Mouse (Mus musculus): ENCODE data around the gene 4930579F01Rik. TPM values are rescaled to one million over a fixed set of nuclear protein-coding genes. Genes with fewer than 3 reads are reported as not detected.

The 4930579F01Rik gene
- polyA plus RNA-seq, 1 experiment from 2014 or later, result 0.12 TPM

DNA sequence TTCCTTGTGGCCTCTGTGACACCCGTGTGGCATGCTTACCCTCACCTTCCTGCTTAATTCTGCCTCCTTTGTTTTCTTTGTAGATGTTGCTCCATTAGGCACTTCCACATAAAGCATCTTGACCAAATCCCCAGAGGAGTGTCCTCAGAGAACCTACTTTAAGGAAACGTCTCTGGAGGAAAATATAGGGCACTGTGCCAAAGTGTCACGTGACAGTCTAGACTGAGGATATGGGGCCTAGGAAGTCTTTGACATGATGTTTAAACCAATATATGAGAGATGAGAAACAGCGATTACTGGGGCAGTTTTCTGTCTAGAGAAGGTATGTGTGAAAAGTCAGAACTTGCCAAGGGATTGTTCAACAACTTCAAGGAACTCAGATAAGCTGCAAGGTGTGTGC, 8.3 kb downstream of the 4930579F01Rik start:
- Histone ChIP-seq H3K4me2 (replicated peaks; ENCODE audit: low read depth, low read length) (no peak overlapping the region), H3K4me1 (ENCODE audit: control insufficient read depth, insufficient read depth, low read length) (no peaks in the 10 kb centered on the region), H3K4me3 (ENCODE audit: low read length) (no peak overlapping the region), H3K27ac (ENCODE audit: low read depth, low read length) (no peak overlapping the region), H3K9ac (ENCODE audit: low read depth, low read length) (no peak overlapping the region), H3K27me3 (ENCODE audit: control insufficient read depth, insufficient read depth, low read length) (no peaks in the 10 kb centered on the region), H3K9me3 (ENCODE audit: control insufficient read depth, low read length) (no peaks in the 10 kb centered on the region), H3K36me3 (ENCODE audit: control insufficient read depth, insufficient read depth, low read length) (no peaks in the 10 kb centered on the region)
- no peak for ATAC-seq (ENCODE audit: low FRiP score, low TSS enrichment)
- 60% methylated on average over 4 of the region's 4 CpGs for WGBS

DNA sequence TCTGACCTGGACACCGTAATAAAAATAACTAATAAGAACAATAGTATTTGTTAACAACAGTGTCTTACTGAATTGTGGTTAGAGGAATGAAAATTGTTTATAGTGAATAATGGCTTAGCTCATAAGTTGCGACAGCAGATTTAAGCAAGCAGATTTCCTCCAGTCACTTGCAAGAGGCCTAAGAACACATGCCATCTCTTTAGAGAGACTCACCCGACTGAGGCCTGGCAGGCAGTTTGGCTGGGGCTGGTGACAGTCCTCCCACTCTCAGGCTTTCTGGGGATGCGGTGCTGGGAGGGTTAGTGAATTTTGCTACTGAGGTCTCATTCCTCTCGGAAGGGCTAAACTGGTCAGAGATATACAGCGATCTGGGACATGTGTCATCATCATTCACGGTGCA, 10.3 kb downstream of the 4930579F01Rik start:
- Histone ChIP-seq H3K27me3 (ENCODE audit: control insufficient read depth, insufficient read depth, low read length) (no peaks in the 10 kb centered on the region), H3K27ac (ENCODE audit: low read depth, low read length) (no peak overlapping the region)
- WGBS, result 88% methylated on average over 7 of the region's 7 CpGs

GRCm38 (mm10) chr3:138182019-138182418, 11.6 kb downstream of the 4930579F01Rik start:
- ATAC-seq (ENCODE audit: low FRiP score, low TSS enrichment), result no peak
- WGBS, result 87% methylated on average over 2 of the region's 2 CpGs
- H3K27me3 ChIP-seq (ENCODE audit: control insufficient read depth, insufficient read depth, low read length), result no peaks in the 10 kb centered on the region

More for the DNA sequence above, 10.3 kb downstream of the 4930579F01Rik start:
- Histone ChIP-seq H3K36me3 (ENCODE audit: control insufficient read depth, insufficient read depth, low read length) (no peaks in the 10 kb centered on the region), H3K4me1 (ENCODE audit: control insufficient read depth, insufficient read depth, low read length) (no peaks in the 10 kb centered on the region), H3K9ac (ENCODE audit: low read depth, low read length) (no peak overlapping the region), H3K4me3 (ENCODE audit: low read length) (no peak overlapping the region), H3K4me2 (replicated peaks; ENCODE audit: low read depth, low read length) (no peak overlapping the region), H3K9me3 (ENCODE audit: control insufficient read depth, low read length) (no peaks in the 10 kb centered on the region)
- ATAC-seq (ENCODE audit: low FRiP score, low TSS enrichment), result no peak

DNA sequence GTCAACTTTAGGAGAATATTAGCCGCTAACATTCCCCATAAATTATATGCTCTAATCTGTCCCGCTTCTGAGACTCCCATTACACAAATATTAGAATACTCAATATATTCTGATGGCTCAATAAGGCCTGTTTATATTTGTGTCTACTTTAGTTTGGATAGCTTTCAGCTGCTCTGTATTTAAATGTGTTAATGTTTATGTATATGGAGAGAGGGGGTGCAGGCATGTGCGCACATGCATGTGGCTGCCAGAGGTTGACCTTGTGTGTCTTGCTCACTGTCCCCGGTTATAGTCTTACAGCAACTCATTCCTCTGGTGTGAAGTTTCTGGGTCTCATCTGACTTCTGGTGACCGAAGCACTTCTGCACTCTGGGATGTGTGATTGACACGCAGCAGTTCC, 18.1 kb downstream of the 4930579F01Rik start:
- 52% methylated on average over 6 of the region's 6 CpGs for WGBS
- no peak overlapping the region for H3K4me2 ChIP-seq (replicated peaks; ENCODE audit: low read depth, low read length)
- no peaks in the 10 kb centered on the region for H3K27me3 ChIP-seq (ENCODE audit: control insufficient read depth, insufficient read depth, low read length)
- no peak overlapping the region for H3K27ac ChIP-seq (ENCODE audit: low read depth, low read length)
- H3K4me1 ChIP-seq (ENCODE audit: control insufficient read depth, insufficient read depth, low read length), result no peaks in the 10 kb centered on the region; the same call in 1 of the 2 replicates
- no peak overlapping the region for H3K9ac ChIP-seq (ENCODE audit: low read depth, low read length)
- ATAC-seq (ENCODE audit: low FRiP score, low TSS enrichment), result peak; percentile 60; the same call in 1 of the 2 replicates
- H3K9me3 ChIP-seq (ENCODE audit: control insufficient read depth, low read length), result peaks cover 3% of the 10 kb centered on the region
- no peaks in the 10 kb centered on the region for H3K36me3 ChIP-seq (ENCODE audit: control insufficient read depth, insufficient read depth, low read length)
- H3K4me3 ChIP-seq (ENCODE audit: low read length), result no peak overlapping the region

More at GRCm38 (mm10) chr3:138182019-138182418, 11.6 kb downstream of the 4930579F01Rik start:
- no peak overlapping the region for H3K9ac ChIP-seq (ENCODE audit: low read depth, low read length)
- H3K4me2 ChIP-seq (replicated peaks; ENCODE audit: low read depth, low read length), result no peak overlapping the region
- no peak overlapping the region for H3K4me3 ChIP-seq (ENCODE audit: low read length)
- H3K4me1 ChIP-seq (ENCODE audit: control insufficient read depth, insufficient read depth, low read length), result no peaks in the 10 kb centered on the region
- no peaks in the 10 kb centered on the region for H3K9me3 ChIP-seq (ENCODE audit: control insufficient read depth, low read length)
- H3K36me3 ChIP-seq (ENCODE audit: control insufficient read depth, insufficient read depth, low read length), result no peaks in the 10 kb centered on the region
- no peak overlapping the region for H3K27ac ChIP-seq (ENCODE audit: low read depth, low read length)

DNA sequence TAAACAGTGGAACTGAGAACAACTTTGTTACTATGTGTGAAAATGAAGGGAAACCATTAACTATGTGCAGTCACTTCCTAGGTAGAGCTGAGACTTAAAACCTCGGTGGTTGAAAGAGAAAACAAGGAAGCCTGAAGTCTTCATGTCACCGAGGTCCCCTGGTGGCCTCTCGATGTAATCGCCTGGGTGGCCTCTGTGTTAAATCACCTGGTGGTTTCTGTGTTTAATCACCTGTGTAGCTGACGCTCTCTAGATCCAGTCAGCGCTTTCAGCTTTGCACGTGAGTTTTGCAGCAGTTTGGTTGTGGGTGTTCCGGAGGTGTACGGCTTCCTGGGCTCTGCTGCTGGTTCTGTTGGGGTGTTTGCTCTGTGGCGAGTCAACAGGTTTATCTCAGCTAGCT, 20.3 kb downstream of the 4930579F01Rik start:
- 74% methylated on average over 10 of the region's 10 CpGs for WGBS
- Histone ChIP-seq H3K27ac (ENCODE audit: low read depth, low read length) (no peak overlapping the region), H3K4me1 (ENCODE audit: control insufficient read depth, insufficient read depth, low read length) (no peaks in the 10 kb centered on the region; the same call in 1 of the 2 replicates), H3K9me3 (ENCODE audit: control insufficient read depth, low read length) (peaks cover 3% of the 10 kb centered on the region), H3K27me3 (ENCODE audit: control insufficient read depth, insufficient read depth, low read length) (no peaks in the 10 kb centered on the region), H3K9ac (ENCODE audit: low read depth, low read length) (no peak overlapping the region), H3K4me2 (replicated peaks; ENCODE audit: low read depth, low read length) (no peak overlapping the region), H3K4me3 (ENCODE audit: low read length) (no peak overlapping the region), H3K36me3 (ENCODE audit: control insufficient read depth, insufficient read depth, low read length) (no peaks in the 10 kb centered on the region)
- no peak for ATAC-seq (ENCODE audit: low FRiP score, low TSS enrichment)

- no peaks in the 10 kb centered on the region for H3K4me1 ChIP-seq (ENCODE audit: control insufficient read depth, insufficient read depth, low read length)
- H3K4me2 ChIP-seq (replicated peaks; ENCODE audit: low read depth, low read length), result no peak overlapping the region
- no peaks in the 10 kb centered on the region for H3K27me3 ChIP-seq (ENCODE audit: control insufficient read depth, insufficient read depth, low read length)
- no peak overlapping the region for H3K27ac ChIP-seq (ENCODE audit: low read depth, low read length)
- no peak overlapping the region for H3K4me3 ChIP-seq (ENCODE audit: low read length)
- WGBS, result 68% methylated on average over 4 of the region's 4 CpGs
- ATAC-seq (ENCODE audit: low FRiP score, low TSS enrichment), result no peak
- no peak overlapping the region for H3K9ac ChIP-seq (ENCODE audit: low read depth, low read length)
- H3K36me3 ChIP-seq (ENCODE audit: control insufficient read depth, insufficient read depth, low read length), result peaks cover 2% of the 10 kb centered on the region; the same call in 1 of the 2 replicates
- H3K9me3 ChIP-seq (ENCODE audit: control insufficient read depth, low read length), result no peaks in the 10 kb centered on the region
Measured at GRCm38 (mm10) chr3:138162553-138163183, 31.0 kb downstream of the 4930579F01Rik start.

- H3K4me1 ChIP-seq (ENCODE audit: control insufficient read depth, insufficient read depth, low read length), result no peaks in the 10 kb centered on the region
- peaks cover 3% of the 10 kb centered on the region; the same call in 1 of the 2 replicates for H3K36me3 ChIP-seq (ENCODE audit: control insufficient read depth, insufficient read depth, low read length)
- H3K4me3 ChIP-seq (ENCODE audit: low read length), result no peak overlapping the region
- H3K27ac ChIP-seq (ENCODE audit: low read depth, low read length), result no peak overlapping the region
- WGBS, result 84% methylated on average over 10 of the region's 10 CpGs
- H3K9ac ChIP-seq (ENCODE audit: low read depth, low read length), result no peak overlapping the region
- no peaks in the 10 kb centered on the region for H3K27me3 ChIP-seq (ENCODE audit: control insufficient read depth, insufficient read depth, low read length)
- H3K4me2 ChIP-seq (replicated peaks; ENCODE audit: low read depth, low read length), result no peak overlapping the region
- H3K9me3 ChIP-seq (ENCODE audit: control insufficient read depth, low read length), result no peaks in the 10 kb centered on the region
- ATAC-seq (ENCODE audit: low FRiP score, low TSS enrichment), result no peak
Measured at GRCm38 (mm10) chr3:138161623-138162022, 32.0 kb downstream of the 4930579F01Rik start.

GRCm38 (mm10) chr3:138156651-138157050, 37.0 kb downstream of the 4930579F01Rik start:
- Histone ChIP-seq H3K36me3 (ENCODE audit: control insufficient read depth, insufficient read depth, low read length) (peaks cover 11% of the 10 kb centered on the region), H3K4me1 (ENCODE audit: control insufficient read depth, insufficient read depth, low read length) (no peaks in the 10 kb centered on the region), H3K27me3 (ENCODE audit: control insufficient read depth, insufficient read depth, low read length) (no peaks in the 10 kb centered on the region), H3K27ac (ENCODE audit: low read depth, low read length) (no peak overlapping the region), H3K9ac (ENCODE audit: low read depth, low read length) (no peak overlapping the region), H3K4me2 (replicated peaks; ENCODE audit: low read depth, low read length) (no peak overlapping the region), H3K9me3 (ENCODE audit: control insufficient read depth, low read length) (no peaks in the 10 kb centered on the region), H3K4me3 (ENCODE audit: low read length) (no peak overlapping the region)
- ATAC-seq (ENCODE audit: low FRiP score, low TSS enrichment), result no peak
- WGBS, result 53% methylated on average over 10 of the region's 10 CpGs

DNA sequence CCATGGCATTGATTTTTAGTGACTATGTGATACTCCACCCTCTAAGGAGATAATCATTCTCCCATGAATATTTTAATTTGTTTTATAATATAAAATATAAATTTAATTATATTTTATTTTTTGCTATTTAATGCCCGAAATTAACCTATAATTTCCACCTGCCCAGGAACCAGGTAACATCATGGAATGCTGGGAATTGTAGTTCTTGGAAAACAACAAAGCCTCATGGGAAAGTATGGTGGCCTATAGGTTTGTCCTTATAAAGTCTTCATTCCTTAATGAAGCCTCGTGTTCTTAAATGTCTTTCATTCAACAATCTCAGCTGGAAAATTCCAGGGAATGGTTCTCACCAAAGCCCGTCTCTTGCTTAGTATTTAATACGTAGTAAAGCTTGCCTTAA, 38.6 kb downstream of the 4930579F01Rik start:
- ATAC-seq (ENCODE audit: low FRiP score, low TSS enrichment), result no peak
- no peaks in the 10 kb centered on the region for H3K9me3 ChIP-seq (ENCODE audit: control insufficient read depth, low read length)
- no peak overlapping the region for H3K27ac ChIP-seq (ENCODE audit: low read depth, low read length)
- H3K4me3 ChIP-seq (ENCODE audit: low read length), result no peak overlapping the region
- H3K27me3 ChIP-seq (ENCODE audit: control insufficient read depth, insufficient read depth, low read length), result no peaks in the 10 kb centered on the region
- H3K36me3 ChIP-seq (ENCODE audit: control insufficient read depth, insufficient read depth, low read length), result peaks cover 15% of the 10 kb centered on the region
- H3K9ac ChIP-seq (ENCODE audit: low read depth, low read length), result no peak overlapping the region
- H3K4me2 ChIP-seq (replicated peaks; ENCODE audit: low read depth, low read length), result no peak overlapping the region
- no peaks in the 10 kb centered on the region for H3K4me1 ChIP-seq (ENCODE audit: control insufficient read depth, insufficient read depth, low read length)
- WGBS, result 89% methylated on average over 4 of the region's 4 CpGs

Measured in kidney, embryonic 14.5 days (tissue).